Comparison of ENCODE assay signal across 10 mouse cellular contexts in the genomic region with DNA sequence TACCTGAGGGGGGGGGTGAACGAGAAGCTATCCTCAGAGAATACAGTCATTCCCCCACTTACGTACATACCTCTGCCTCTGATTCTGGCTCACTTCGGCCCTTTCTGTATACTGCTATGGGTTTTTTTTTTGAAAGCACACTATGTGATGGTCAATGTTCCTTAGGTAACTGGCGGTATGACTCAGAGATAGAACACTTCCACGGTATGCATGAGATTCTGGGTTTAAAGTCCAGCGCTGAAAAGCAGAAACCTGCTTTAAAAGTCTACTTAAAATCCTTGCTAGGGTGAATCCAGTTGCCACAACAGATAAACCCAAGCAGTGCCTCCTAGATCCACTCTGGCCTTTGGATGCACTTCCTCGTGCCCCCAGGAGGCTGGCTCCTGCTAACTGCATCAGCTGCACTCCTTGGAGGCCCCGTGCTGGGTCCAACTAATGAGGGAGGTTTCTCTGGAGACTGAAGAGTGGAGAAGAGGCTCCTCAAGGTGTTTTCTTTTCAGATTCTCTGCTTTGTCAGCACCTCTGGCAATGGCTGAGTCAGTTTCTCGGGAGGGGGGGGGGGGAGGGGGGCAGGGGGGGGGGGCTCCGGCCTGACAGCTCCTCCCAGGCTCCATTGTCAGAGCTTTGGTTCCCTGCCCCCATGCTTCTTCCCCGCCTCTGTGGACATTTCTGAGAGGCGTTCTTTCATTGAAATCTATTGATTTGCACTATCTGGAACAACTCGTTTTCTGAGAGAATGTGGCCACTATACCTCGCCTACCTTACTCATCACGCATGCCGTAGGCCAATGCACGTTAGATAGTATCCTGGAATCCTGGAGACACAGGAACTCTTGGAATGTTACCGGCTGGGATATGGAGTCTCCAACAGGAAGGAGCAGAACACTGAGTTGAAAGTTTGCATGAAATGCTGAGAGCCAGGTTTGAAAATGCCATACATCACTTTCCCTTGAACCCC. TPM values are rescaled to one million over a fixed set of nuclear protein-coding genes. Genes with fewer than 3 reads are reported as not detected.
DNase-seq lines count a peak whose midpoint lies in the region; ATAC-seq and TF ChIP-seq lines count a peak whose summit lies in the region.
"Had no signal": no experiment of that assay in that cellular context is flagged by ENCODE, and none has a peak within 500 bp of the region (broad histone marks: within the 10 kb centered on the region; RNA-seq: fewer than 3 reads in every experiment).

No protein-coding gene starts in this region.

- H3K4me1 ChIP-seq in heart, postnatal 0 days (ENCODE audit: control insufficient read depth, insufficient read depth), result no peaks in the 10 kb centered on the region
- 0 out of 2 replicates have a peak, but pooled peaks cover 3% of the 10 kb centered on the region for H3K4me1 ChIP-seq in embryonic facial prominence, embryonic 13.5 days
- H3K4me1 ChIP-seq in midbrain, embryonic 12.5 days, result peaks cover 10% of the 10 kb centered on the region; the same call in 1 of the 2 replicates

- no peak overlapping the region for H3K4me3 ChIP-seq in heart, postnatal 0 days (ENCODE audit: low read depth, low read length)
- H3K4me3 ChIP-seq in embryonic facial prominence, embryonic 13.5 days, result no peak overlapping the region
- no peak overlapping the region for H3K4me3 ChIP-seq in midbrain, embryonic 12.5 days

- intact Hi-C loops in heart, postnatal 25 days (cut with DNase I), result no loop called here

- DNase-seq in heart, postnatal 0 days (ENCODE audit: low spot score), result no peak
- no peak for DNase-seq in heart, postnatal 25 days (ENCODE audit: low spot score)
- DNase-seq in Muller cell, postnatal 12 days (ENCODE audit: inconsistent ontology term), result peak; percentile 23
- DNase-seq in frontal cortex, postnatal 10 days (ENCODE audit: low spot score in 2 of 2), result no peak
- no peak for DNase-seq in thymus, postnatal 25 days
- no peak for DNase-seq in left cerebral cortex, adult 8-10 months (ENCODE audit: low spot score in 2 of 2)
- DNase-seq: adrenal gland, adult 8-10 months; cerebellum, postnatal 36 days had no signal

- H3K9ac ChIP-seq in heart, postnatal 0 days (replicated peaks; ENCODE audit: low read depth, low read length), result no peak overlapping the region
- H3K9ac ChIP-seq in embryonic facial prominence, embryonic 13.5 days, result no peak overlapping the region
- H3K9ac ChIP-seq in midbrain, embryonic 12.5 days (replicated peaks), result no peak overlapping the region

- no peaks in the 10 kb centered on the region for H3K9me3 ChIP-seq in heart, postnatal 0 days (replicated peaks; ENCODE audit: control insufficient read depth, low read length)
- no peaks in the 10 kb centered on the region for H3K9me3 ChIP-seq in embryonic facial prominence, embryonic 13.5 days
- no peaks in the 10 kb centered on the region for H3K9me3 ChIP-seq in midbrain, embryonic 12.5 days

- no peaks in the 10 kb centered on the region for H3K36me3 ChIP-seq in heart, postnatal 0 days (replicated peaks; ENCODE audit: control insufficient read depth, insufficient read depth, low read length)
- H3K36me3 ChIP-seq in embryonic facial prominence, embryonic 13.5 days, result no peaks in the 10 kb centered on the region
- no peaks in the 10 kb centered on the region for H3K36me3 ChIP-seq in midbrain, embryonic 12.5 days

- no peak for ATAC-seq in heart, postnatal 0 days (ENCODE audit: insufficient read depth, low read depth)
- no peak for ATAC-seq in embryonic facial prominence, embryonic 13.5 days (ENCODE audit: insufficient number of reproducible peaks, insufficient read depth, low FRiP score, low TSS enrichment, low read depth)
- ATAC-seq in midbrain, embryonic 12.5 days (ENCODE audit: low FRiP score, low read depth), result no peak

- H3K27me3 ChIP-seq in heart, postnatal 0 days (ENCODE audit: control insufficient read depth, insufficient read depth, low read length), result no peaks in the 10 kb centered on the region
- H3K27me3 ChIP-seq in embryonic facial prominence, embryonic 13.5 days, result peaks cover 4% of the 10 kb centered on the region; the same call in 1 of the 2 replicates
- H3K27me3 ChIP-seq in midbrain, embryonic 12.5 days, result no peaks in the 10 kb centered on the region

- peak overlapping the region; percentile 33 for H3K4me2 ChIP-seq in heart, postnatal 0 days (ENCODE audit: low read depth, low read length)
- H3K4me2 ChIP-seq in embryonic facial prominence, embryonic 13.5 days, result peak overlapping the region; percentile 31
- peak overlapping the region; percentile 28; the same call in 1 of the 2 replicates for H3K4me2 ChIP-seq in midbrain, embryonic 12.5 days (replicated peaks)

- TF ChIP-seq EP300 in heart, postnatal 0 days (IDR thresholded peaks at IDR 0.05; ENCODE audit: low read depth), result no peak

- 26% methylated on average over 16 of the region's 18 CpGs for WGBS in heart, postnatal 0 days
- WGBS in embryonic facial prominence, embryonic 13.5 days, result 28% methylated on average over 16 of the region's 18 CpGs
- 32% methylated on average over 16 of the region's 18 CpGs for WGBS in midbrain, embryonic 12.5 days

- TF ChIP-seq CTCF in heart, postnatal 0 days (IDR thresholded peaks at IDR 0.05; ENCODE audit: low read depth), result no peak

- H3K27ac ChIP-seq in heart, postnatal 0 days (ENCODE audit: low read depth), result no peak overlapping the region
- no peak overlapping the region for H3K27ac ChIP-seq in embryonic facial prominence, embryonic 13.5 days
- no peak overlapping the region for H3K27ac ChIP-seq in midbrain, embryonic 12.5 days (replicated peaks)

RNA-seq across cellular contexts. Expression of a gene that starts 8.1 kb away (rescaled TPM):
- total RNA-seq in heart, postnatal 0 days (2014; rRNA removed; ENCODE audit: low replicate concordance), result 15.0 and 20.2 TPM in 2 replicates
- polyA plus RNA-seq in heart, postnatal 0 days (2015; fragmentation: Nextera tagmentation; extraction: Ambion mirVana), result 8.4 and 8.7 TPM in 2 replicates
- 10 to 100 TPM; 25.0 to 31.0 TPM for total RNA-seq in heart, postnatal 25 days (2021)
- 23.3 and 25.1 TPM in 2 replicates for polyA plus RNA-seq in embryonic facial prominence, embryonic 13.5 days (2015; fragmentation: Nextera tagmentation; extraction: Ambion mirVana)
- 34.4 and 37.1 TPM in 2 replicates for polyA plus RNA-seq in midbrain, embryonic 12.5 days (2016; fragmentation: Nextera tagmentation; extraction: Ambion mirVana)
- total RNA-seq in left cerebral cortex, adult 8-10 months (2022), result 100 to 1,000 TPM; 148 to 173 (median 158) TPM
